Mouse (Mus musculus) limb, embryonic 14.5 days (tissue): Measurements from ENCODE around the gene Fzd4. TPM values are rescaled to one million over a fixed set of nuclear protein-coding genes. Genes with fewer than 3 reads are reported as not detected.

Experiments used
- ATAC-seq: fragments of 200-750 bp; cut with Nextera tagmentation; 2 replicates; pipeline ENCODE4 v1.8.0; 2017; ENCODE audit warnings: low read depth, moderate number of reproducible peaks, moderate TSS enrichment; ENCODE audit not compliant: low FRiP score
- DNase-seq: peaks from one replicate; pipeline ENCODE4 v3.0.0-alpha.2; 2015; ENCODE audit warnings: low spot score
- H3K27ac ChIP-seq: fragments of 300-500 bp; sonication (generic); replicated peaks from 2 replicates; pipeline ENCODE4 v1.5.1; 2014; ENCODE audit warnings: low read depth, mild to moderate bottlenecking, low read length, moderate library complexity, mixed read lengths
- H3K27me3 ChIP-seq: fragments of 300-500 bp; sonication (generic); 2 replicates; pipeline ENCODE4 v1.6.1; 2014; ENCODE audit warnings: low read length, mixed read lengths; ENCODE audit not compliant: control insufficient read depth, insufficient read depth
- H3K36me3 ChIP-seq: fragments of 300-500 bp; sonication (generic); 2 replicates; pipeline ENCODE4 v1.6.1; 2014; ENCODE audit warnings: mild to moderate bottlenecking, low read length, moderate library complexity, mixed read lengths; ENCODE audit not compliant: control insufficient read depth, insufficient read depth
- H3K4me1 ChIP-seq: fragments of 300-500 bp; sonication (generic); 2 replicates; pipeline ENCODE4 v1.6.1; 2014; ENCODE audit warnings: antibody characterized with exemption, low read length, mixed read lengths; ENCODE audit not compliant: control insufficient read depth, insufficient read depth
- H3K4me2 ChIP-seq: fragments of 300-500 bp; sonication (generic); replicated peaks from 2 replicates; pipeline ENCODE4 v1.6.1; 2014; ENCODE audit warnings: low read depth, mild to moderate bottlenecking, low read length, moderate library complexity; ENCODE audit not compliant: severe bottlenecking
- H3K4me3 ChIP-seq: fragments of 300-500 bp; sonication (generic); replicated peaks from 2 replicates; pipeline ENCODE4 v1.5.1; 2014; ENCODE audit warnings: low read length
- H3K9ac ChIP-seq: fragments of 300-500 bp; sonication (generic); 2 replicates; pipeline ENCODE4 v1.6.1; 2014; ENCODE audit warnings: mild to moderate bottlenecking, low read depth, low read length, moderate library complexity; ENCODE audit not compliant: severe bottlenecking
- H3K9me3 ChIP-seq: fragments of 300-500 bp; sonication (generic); 2 replicates; pipeline ENCODE4 v1.6.1; 2016; ENCODE audit warnings: low read length; ENCODE audit not compliant: control insufficient read depth
- POLR2A ChIP-seq: fragments of 200-500 bp; IDR thresholded peaks from 2 replicates; pipeline ENCODE4 v1.8.0; 2012; ENCODE audit warnings: inconsistent platforms, mild to moderate bottlenecking, moderate library complexity, borderline replicate concordance; ENCODE audit not compliant: insufficient read depth, insufficient read length; ENCODE audit errors: extremely low read depth
- WGBS: fragments of 180-500 bp; shearing (Covaris S2); extraction: QIAGEN DNeasy Blood & Tissue Kit; methylation state at CpG from one replicate; pipeline ENCODE4 v1.1.7; 2014; 5-methylcytosine and 5-hydroxymethylcytosine counted together
- polyA plus RNA-seq, 2 experiments: library from polyadenylated mRNA; depleted of rRNA in 1 of 2; stranded (reverse) in 1 of 2; unstranded in 1 of 2; fragments of >200 nt; fragmentation: Nextera tagmentation in 1 of 2; extraction: Ambion mirVana in 1 of 2; gene quantifications; 2 replicates each; pipeline versions ENCODE4 v1.2.1 to v1.2.3; 2012 to 2014

Fzd4 gene
- polyA plus RNA-seq, 2 experiments: 20.2 to 23.6 TPM

GRCm38 (mm10) chr7:89392825-89393224 lies 11.3 kb upstream of the Fzd4 start:
- H3K27me3 ChIP-seq: no peaks in the 10 kb centered on the region
- no peak overlapping the region for H3K27ac ChIP-seq
- no peak for ATAC-seq
- no peaks in the 10 kb centered on the region for H3K9me3 ChIP-seq
- H3K4me3 ChIP-seq: no peak overlapping the region
- no peaks in the 10 kb centered on the region for H3K36me3 ChIP-seq
- 91% methylated on average over 1 of the region's 1 CpGs for WGBS
- H3K9ac ChIP-seq: no peak overlapping the region
- no peak for DNase-seq
- peaks cover 13% of the 10 kb centered on the region; the same call in 1 of the 2 replicates for H3K4me1 ChIP-seq
- no peak overlapping the region for H3K4me2 ChIP-seq
- TF ChIP-seq POLR2A: no peak

DNA sequence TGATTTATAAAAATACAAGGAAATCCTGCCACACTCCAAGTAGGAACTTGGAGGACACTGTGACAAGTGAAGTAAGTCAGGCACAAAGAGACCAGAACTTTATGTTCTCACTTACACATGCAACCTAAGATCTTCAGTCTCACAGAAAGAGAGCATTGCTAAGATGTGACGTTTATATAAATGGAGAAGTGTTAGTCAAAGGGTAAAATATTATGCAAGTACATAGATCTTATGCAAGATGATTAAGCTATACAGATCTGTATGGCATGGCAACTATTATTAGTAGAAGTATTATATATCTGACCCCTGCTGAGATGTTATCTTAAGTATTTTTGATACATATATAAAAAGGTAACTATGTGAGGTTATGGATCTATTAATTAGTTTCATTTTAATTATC lies 8.8 kb upstream of the Fzd4 start:
- no peak overlapping the region for H3K9ac ChIP-seq
- H3K4me1 ChIP-seq: peaks cover 4% of the 10 kb centered on the region; the same call in 1 of the 2 replicates
- H3K27me3 ChIP-seq: no peaks in the 10 kb centered on the region
- H3K4me3 ChIP-seq: no peak overlapping the region
- TF ChIP-seq POLR2A: no peak
- no peaks in the 10 kb centered on the region for H3K9me3 ChIP-seq
- H3K36me3 ChIP-seq: no peaks in the 10 kb centered on the region
- no peak for ATAC-seq
- 83% methylated on average over 1 of the region's 1 CpGs for WGBS
- no peak for DNase-seq
- no peak overlapping the region for H3K4me2 ChIP-seq
- no peak overlapping the region for H3K27ac ChIP-seq

- H3K4me1 ChIP-seq: peaks cover 4% of the 10 kb centered on the region; the same call in 1 of the 2 replicates
- ATAC-seq (no peak), DNase-seq (no peak)
- H3K4me2 ChIP-seq: no peak overlapping the region
- no peaks in the 10 kb centered on the region for H3K27me3 ChIP-seq
- no peak overlapping the region for H3K9ac ChIP-seq
- H3K27ac ChIP-seq: no peak overlapping the region
- H3K9me3 ChIP-seq: no peaks in the 10 kb centered on the region
- no peak for TF ChIP-seq POLR2A
- WGBS: 74% methylated on average over 8 of the region's 8 CpGs
- H3K36me3 ChIP-seq: no peaks in the 10 kb centered on the region
- no peak overlapping the region for H3K4me3 ChIP-seq
Observed at GRCm38 (mm10) chr7:89396386-89396785, 7.8 kb upstream of the Fzd4 start.

- Histone ChIP-seq H3K4me2 (no peak overlapping the region), H3K36me3 (no peaks in the 10 kb centered on the region), H3K9ac (no peak overlapping the region), H3K27me3 (no peaks in the 10 kb centered on the region), H3K4me1 (no peaks in the 10 kb centered on the region), H3K9me3 (no peaks in the 10 kb centered on the region), H3K27ac (no peak overlapping the region), H3K4me3 (no peak overlapping the region)
- TF ChIP-seq POLR2A: no peak
- WGBS: 66% methylated on average over 3 of the region's 3 CpGs
- ATAC-seq: no peak
- no peak for DNase-seq
Observed at GRCm38 (mm10) chr7:89397837-89398534, 6.2 kb upstream of the Fzd4 start.

- no peak overlapping the region for H3K4me2 ChIP-seq
- 78% methylated on average over 2 of the region's 2 CpGs for WGBS
- no peaks in the 10 kb centered on the region for H3K4me1 ChIP-seq
- H3K9me3 ChIP-seq: no peaks in the 10 kb centered on the region
- no peak for ATAC-seq
- no peak for TF ChIP-seq POLR2A
- H3K4me3 ChIP-seq: no peak overlapping the region
- no peak overlapping the region for H3K9ac ChIP-seq
- no peaks in the 10 kb centered on the region for H3K36me3 ChIP-seq
- H3K27ac ChIP-seq: no peak overlapping the region
- no peaks in the 10 kb centered on the region for H3K27me3 ChIP-seq
- no peak for DNase-seq
Observed at GRCm38 (mm10) chr7:89400721-89401120, 3.4 kb upstream of the Fzd4 start.
